Mouse (Mus musculus): ENCODE data around the gene Cks2. TPM values are rescaled to one million over a fixed set of nuclear protein-coding genes. Genes with fewer than 3 reads are reported as not detected.

Cks2 gene
- total RNA-seq (2017) = 55.0 to 244 TPM (median 181 TPM) in 3 replicates

DNA sequence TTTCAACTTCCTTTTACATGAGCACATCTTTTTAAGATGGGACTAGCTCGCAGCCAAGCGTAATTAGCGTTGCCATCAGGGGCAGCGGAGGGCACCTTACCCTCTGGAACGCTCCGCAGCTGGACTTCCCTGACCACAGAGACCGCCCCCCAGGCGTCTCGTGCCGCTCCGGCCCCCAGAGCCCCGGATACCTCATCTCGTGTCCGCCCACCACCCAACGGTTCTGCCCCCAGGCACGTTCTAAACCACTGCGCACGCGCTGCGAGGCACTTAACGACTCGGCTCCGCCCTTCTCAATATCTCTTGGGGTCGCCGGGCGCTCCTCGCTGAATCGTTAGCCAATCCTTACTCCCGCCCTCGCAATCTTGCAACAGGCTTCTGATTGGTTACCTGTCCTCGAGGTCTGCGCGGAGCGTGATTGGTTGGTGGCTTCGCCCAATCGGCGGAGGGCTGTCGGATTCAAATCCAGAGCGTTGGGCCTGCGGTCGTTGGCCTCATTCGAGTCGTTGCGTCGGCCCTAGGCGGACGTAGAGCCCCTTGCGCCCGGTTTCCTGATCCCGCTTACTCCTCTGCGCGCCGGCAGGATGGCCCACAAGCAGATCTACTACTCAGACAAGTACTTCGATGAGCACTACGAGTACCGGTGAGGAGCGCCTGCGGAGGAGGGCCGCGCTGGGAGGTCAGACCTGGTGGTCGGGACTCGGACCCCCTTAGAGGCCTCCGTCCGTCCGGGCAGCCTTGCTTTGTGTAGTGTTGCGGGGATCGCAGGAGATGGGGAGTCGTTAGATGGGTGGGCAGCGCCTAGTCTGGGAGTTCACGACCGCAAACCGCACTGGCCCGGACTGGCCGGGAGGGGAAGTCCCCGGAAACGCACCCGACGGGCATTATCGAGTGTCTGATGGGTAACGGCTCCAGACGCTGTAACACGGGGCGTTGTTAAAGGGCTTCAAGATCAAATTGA, at the start of gene Cks2:
Gene Cks2 (plus strand): TSS at position 404 of the 961 bp plus-strand sequence.
- peak; percentile 92 for ATAC-seq (replicated peaks; ENCODE audit: insufficient number of reproducible peaks, low FRiP score, low TSS enrichment, poor library complexity, severe bottlenecking)

DNA sequence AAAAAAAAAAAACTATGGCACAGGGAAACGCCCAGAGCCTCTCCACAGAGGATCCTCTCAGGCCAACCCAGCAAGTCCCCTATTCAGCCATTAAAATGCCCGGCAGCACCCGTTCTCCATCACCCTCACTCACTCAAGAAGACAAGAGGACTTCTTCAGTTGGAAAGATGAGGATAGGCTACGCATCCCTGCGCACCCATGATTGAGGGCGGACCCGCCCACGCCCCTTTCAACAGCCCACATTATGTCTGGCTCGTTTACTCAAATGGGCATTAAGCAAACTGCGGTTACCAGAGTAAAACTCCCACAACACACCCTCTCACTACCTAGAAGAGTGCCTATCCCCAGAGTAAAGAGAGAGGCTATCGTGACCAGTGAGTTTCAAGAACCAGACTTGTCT, 49.6 kb upstream of the Cks2 start:
- no peak for ATAC-seq (replicated peaks; ENCODE audit: insufficient number of reproducible peaks, low FRiP score, low TSS enrichment, poor library complexity, severe bottlenecking)

DNA sequence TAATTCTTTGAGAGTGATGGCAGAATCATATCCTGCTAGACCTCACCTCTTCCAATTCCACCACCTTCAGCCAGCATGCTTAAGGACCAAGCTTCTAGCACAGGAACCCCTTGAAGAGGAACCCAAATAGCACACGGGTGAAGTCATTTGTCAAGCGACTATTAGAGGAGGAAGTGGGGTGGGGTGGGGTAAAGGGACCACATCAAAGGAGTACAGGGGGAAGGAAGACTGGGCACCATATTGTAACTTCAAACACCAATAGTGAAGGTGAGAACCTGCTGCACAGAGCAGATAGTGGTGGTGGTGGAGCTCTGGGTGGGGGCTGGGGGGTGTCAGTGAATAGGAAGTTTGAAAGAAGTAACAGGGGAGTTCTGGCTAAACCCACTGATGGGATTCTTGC, 47.0 kb upstream of the Cks2 start:
- ATAC-seq (replicated peaks; ENCODE audit: insufficient number of reproducible peaks, low FRiP score, low TSS enrichment, poor library complexity, severe bottlenecking) = no peak

GRCm38 (mm10) chr13:51600169-51600568, 44.9 kb upstream of the Cks2 start:
- ATAC-seq (replicated peaks; ENCODE audit: insufficient number of reproducible peaks, low FRiP score, low TSS enrichment, poor library complexity, severe bottlenecking) = peak; percentile 69

GRCm38 (mm10) chr13:51602764-51603163, 42.3 kb upstream of the Cks2 start:
- ATAC-seq (replicated peaks; ENCODE audit: insufficient number of reproducible peaks, low FRiP score, low TSS enrichment, poor library complexity, severe bottlenecking) = no peak

- no peak for ATAC-seq (replicated peaks; ENCODE audit: insufficient number of reproducible peaks, low FRiP score, low TSS enrichment, poor library complexity, severe bottlenecking)
Observed at GRCm38 (mm10) chr13:51603221-51603893, 41.7 kb upstream of the Cks2 start.

DNA sequence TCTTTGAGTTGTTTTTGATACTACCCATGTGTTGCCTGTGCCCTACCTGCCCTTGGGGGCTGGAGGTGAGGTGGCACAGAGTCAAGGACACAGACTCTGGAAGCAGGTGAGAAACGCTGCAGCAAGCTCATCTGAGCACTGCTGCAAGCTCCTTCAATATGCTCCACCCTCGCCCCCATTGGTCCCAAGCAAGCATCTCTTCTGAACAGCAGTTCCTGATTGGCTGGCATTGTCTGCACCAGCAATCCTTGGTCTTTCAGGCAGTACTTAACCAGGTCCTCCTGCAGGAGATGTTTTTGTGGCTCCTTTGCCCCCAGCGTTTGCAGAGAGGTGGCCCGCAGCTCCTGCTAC, 41.2 kb upstream of the Cks2 start:
- ATAC-seq (replicated peaks; ENCODE audit: insufficient number of reproducible peaks, low FRiP score, low TSS enrichment, poor library complexity, severe bottlenecking) = no peak

DNA sequence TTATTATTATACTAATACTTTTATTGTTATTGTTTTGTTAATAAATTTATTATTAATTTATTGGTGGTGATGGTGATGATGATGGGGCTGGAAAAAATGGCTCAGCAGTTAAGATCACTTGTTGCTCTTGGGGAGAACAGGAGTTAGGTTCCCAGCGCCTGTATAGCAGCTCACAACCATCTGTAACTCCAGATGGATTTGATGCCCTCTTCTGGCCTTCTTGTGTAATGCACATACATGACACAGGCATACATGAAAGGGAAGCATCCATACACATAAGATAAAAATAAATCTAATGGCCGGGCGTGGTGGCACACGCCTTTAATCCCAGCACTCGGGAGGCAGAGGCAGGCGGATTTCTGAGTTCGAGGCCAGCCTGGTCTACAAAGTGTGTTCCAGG, 35.8 kb upstream of the Cks2 start:
- no peak for ATAC-seq (replicated peaks; ENCODE audit: insufficient number of reproducible peaks, low FRiP score, low TSS enrichment, poor library complexity, severe bottlenecking)

DNA sequence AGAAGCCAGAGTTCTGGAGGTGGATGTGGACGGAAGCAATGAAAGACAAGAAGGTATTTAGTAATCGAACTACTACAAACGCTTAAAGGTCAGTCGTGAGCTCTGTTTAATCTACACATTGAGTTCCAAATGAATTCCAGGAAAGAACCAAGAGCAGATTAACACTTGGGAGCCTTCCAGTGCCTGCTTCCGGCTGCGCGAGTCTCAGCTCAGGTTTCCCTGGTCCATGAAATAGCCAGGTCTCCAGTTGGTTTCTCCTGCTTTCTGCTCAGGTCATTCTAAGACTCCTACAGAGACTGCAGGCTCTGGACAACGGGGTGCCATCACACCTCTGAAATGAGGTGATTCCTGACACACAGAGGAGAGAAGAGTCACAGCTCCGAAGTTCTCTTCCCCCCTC, 34.0 kb upstream of the Cks2 start:
- ATAC-seq (replicated peaks; ENCODE audit: insufficient number of reproducible peaks, low FRiP score, low TSS enrichment, poor library complexity, severe bottlenecking) = no peak

DNA sequence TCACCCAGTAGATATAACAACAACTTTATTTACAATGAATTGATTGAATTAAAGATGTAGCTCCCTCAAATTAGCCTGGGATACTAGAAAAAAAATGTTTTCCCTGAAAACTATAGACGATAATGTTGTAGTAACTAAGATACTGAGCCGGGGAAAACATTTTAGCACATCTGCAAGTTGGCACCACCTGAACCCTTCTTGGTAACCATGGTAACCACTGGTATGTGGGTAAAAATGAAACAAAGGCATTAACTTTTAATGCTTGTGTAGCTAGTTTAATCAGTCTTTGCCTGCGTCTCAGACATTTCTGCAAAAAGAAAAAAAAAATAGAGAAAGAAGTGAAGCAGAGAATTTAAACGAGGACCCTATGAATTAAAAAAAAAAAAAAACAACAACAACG, 33.5 kb upstream of the Cks2 start:
- ATAC-seq (replicated peaks; ENCODE audit: insufficient number of reproducible peaks, low FRiP score, low TSS enrichment, poor library complexity, severe bottlenecking) = no peak

- ATAC-seq (replicated peaks; ENCODE audit: insufficient number of reproducible peaks, low FRiP score, low TSS enrichment, poor library complexity, severe bottlenecking) = no peak
Observed at GRCm38 (mm10) chr13:51615815-51616214, 29.2 kb upstream of the Cks2 start.

DNA sequence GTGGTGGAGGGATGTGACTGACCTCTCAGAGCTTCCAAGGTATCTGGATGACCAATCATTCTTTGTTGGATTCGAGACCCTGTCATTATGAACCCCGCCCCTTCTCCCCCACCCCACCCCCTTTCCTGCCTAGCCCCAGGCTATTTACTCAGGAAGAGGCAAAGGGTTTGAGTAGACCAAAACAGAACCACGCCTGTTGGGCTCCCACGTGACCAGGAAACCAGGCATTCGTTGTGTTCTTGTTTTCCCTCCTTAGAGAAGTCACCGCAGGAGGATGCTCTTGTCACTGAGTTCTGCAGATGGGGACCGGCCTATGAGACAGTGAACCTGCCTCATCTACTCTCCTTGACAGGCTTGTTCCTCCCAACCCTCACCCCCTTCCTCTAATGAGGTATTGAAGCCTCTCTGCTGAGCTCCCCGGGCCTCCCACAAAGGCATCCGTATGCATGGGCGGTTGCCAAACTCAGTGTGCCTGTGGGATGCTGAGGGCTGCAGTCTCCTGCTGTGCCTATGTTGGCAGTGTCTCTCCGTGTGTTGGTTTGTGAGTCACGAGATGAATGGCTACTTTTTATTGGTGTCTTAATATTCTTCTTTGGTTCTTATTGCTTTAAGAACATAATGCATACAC, 28.5 kb upstream of the Cks2 start:
- ATAC-seq (replicated peaks; ENCODE audit: insufficient number of reproducible peaks, low FRiP score, low TSS enrichment, poor library complexity, severe bottlenecking) = peak; percentile 24; the same call in 1 of the 2 replicates

GRCm38 (mm10) chr13:51617306-51617705, 27.7 kb upstream of the Cks2 start:
- no peak for ATAC-seq (replicated peaks; ENCODE audit: insufficient number of reproducible peaks, low FRiP score, low TSS enrichment, poor library complexity, severe bottlenecking)

DNA sequence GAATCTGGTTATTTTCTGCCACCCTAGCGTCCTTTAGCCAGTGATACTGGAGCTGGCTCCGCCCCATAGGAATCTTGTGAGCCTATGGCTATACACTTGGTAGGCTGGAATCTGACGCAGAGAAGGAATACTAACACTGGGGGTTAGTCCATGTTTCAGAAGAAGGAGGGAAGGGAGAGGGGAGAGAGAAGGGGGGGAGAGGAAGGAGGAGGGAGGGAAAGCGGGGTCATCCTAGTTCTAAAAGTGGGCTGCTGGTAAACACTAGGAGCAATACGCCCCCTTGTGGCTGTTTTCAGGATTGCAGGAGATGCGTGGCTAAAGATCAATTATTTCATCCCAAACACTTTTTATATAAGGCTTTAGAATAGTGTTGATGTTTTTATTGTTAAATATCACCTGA, 27.2 kb upstream of the Cks2 start:
- ATAC-seq (replicated peaks; ENCODE audit: insufficient number of reproducible peaks, low FRiP score, low TSS enrichment, poor library complexity, severe bottlenecking) = no peak

DNA sequence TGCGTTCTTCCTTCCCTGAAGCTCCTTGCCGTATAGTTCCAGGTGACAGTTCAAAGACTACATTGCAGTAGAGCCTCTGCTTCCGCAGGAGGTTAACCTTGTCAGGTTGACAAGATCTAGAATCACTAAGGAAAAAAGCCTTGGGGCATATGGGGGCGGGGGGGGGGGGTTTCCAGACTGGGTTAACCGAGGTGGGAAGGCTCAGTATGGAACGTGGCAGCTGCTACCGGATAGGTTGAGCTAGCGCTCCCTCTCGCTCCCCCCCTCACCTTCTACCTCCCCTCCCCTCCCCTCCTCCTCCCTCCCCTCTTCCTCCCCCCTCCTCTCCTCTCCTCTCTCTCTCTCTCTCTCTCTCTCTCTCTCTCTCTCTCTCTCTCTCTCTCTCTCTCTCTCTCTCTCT, 26.4 kb upstream of the Cks2 start:
- ATAC-seq (replicated peaks; ENCODE audit: insufficient number of reproducible peaks, low FRiP score, low TSS enrichment, poor library complexity, severe bottlenecking) = no peak

- no peak for ATAC-seq (replicated peaks; ENCODE audit: insufficient number of reproducible peaks, low FRiP score, low TSS enrichment, poor library complexity, severe bottlenecking)
Observed at GRCm38 (mm10) chr13:51622626-51623025, 22.4 kb upstream of the Cks2 start.

- ATAC-seq (replicated peaks; ENCODE audit: insufficient number of reproducible peaks, low FRiP score, low TSS enrichment, poor library complexity, severe bottlenecking) = no peak
Observed at GRCm38 (mm10) chr13:51623678-51624077, 21.4 kb upstream of the Cks2 start.

DNA sequence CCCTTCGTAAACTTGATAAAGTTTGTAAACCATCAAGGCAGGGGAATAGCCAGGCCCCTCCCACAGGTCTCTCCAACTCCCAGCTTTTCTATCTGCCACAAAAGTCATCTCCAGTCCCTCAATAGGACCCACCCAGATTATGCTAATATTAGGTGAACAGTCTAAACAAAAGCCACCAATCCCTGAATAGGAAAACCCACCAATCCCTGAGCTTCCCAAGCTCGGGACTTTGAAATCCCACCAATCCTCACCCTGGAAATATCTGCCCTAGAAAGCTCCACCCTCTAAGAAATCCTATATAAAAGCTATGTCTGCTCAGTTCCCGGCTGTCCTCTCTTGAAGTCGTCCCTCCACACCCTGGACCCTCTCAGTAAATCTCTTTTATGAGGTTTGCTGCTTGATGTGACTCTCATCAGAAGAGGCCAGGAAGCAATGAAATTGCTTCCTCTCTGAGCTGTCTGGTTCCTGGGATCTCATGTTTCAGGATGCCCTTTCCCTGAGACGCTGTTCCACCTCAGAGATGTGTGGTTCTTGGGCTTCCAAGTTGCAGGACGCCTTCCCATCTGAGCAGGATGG, 16.7 kb upstream of the Cks2 start:
- ATAC-seq (replicated peaks; ENCODE audit: insufficient number of reproducible peaks, low FRiP score, low TSS enrichment, poor library complexity, severe bottlenecking) = no peak

GRCm38 (mm10) chr13:51631354-51631992, 13.6 kb upstream of the Cks2 start:
- ATAC-seq (replicated peaks; ENCODE audit: insufficient number of reproducible peaks, low FRiP score, low TSS enrichment, poor library complexity, severe bottlenecking) = no peak

Data from monocyte, adult 5-6 weeks (primary cell).